Mouse (Mus musculus): ENCODE measurements around the gene Hoxd9.

- TF ChIP-seq EP300 (IDR thresholded peaks at IDR 0.05; ENCODE audit: low read depth in 1 of 2, low read length in 2 of 2) (no peak), MAX (IDR thresholded peaks at IDR 0.05; ENCODE audit: low read length) (no peak), POLR2A (IDR thresholded peaks at IDR 0.05; ENCODE audit: control insufficient read depth in 1 of 2, insufficient read depth in 1 of 2, low read depth in 1 of 2, low read length in 2 of 2, poor library complexity in 1 of 2) (no peak), CTCF (IDR thresholded peaks at IDR 0.05 in 2 of 3, conservative IDR thresholded peaks at IDR 0.05 in 1 of 3; ENCODE audit: control insufficient read depth in 1 of 3, insufficient read depth in 1 of 3, low read depth in 2 of 3, low read length in 3 of 3, poor library complexity in 1 of 3, severe bottlenecking in 1 of 3) (no peak), TAL1 (IDR thresholded peaks at IDR 0.05; ENCODE audit: low read length) (no peak), RAD21 (IDR thresholded peaks at IDR 0.05; ENCODE audit: low read depth, low read length) (no peak), USF1 (IDR thresholded peaks at IDR 0.05; ENCODE audit: low read depth, low read length) (no peak), KAT2A (conservative IDR thresholded peaks at IDR 0.05; ENCODE audit: low read depth, low read length) (no peak), POLR2AphosphoS5 (IDR thresholded peaks at IDR 0.05; ENCODE audit: borderline replicate concordance, low read depth, low read length) (no peak), TCF12 (IDR thresholded peaks at IDR 0.05; ENCODE audit: low read depth, low read length) (no peak), MYC (IDR thresholded peaks at IDR 0.05; ENCODE audit: low read depth, low read length) (no peak), RCOR1 (IDR thresholded peaks at IDR 0.05; ENCODE audit: low read depth, low read length) (no peak), MAZ (IDR thresholded peaks at IDR 0.05; ENCODE audit: low read depth, low read length) (no peak), USF2 (IDR thresholded peaks at IDR 0.05; ENCODE audit: borderline replicate concordance in 1 of 2, insufficient read depth in 1 of 2, low read depth in 1 of 2, low read length in 2 of 2) (no peak)
Observed at GRCm38 (mm10) chr2:74735851-74736687, 38.5 kb downstream of the Hoxd9 start.
